Mouse (Mus musculus): ENCODE measurements around the gene Hmgcs1. TPM values are rescaled to one million over a fixed set of nuclear protein-coding genes. Genes with fewer than 3 reads are reported as not detected.

The Hmgcs1 gene
- polyA plus RNA-seq, 1 experiment from 2014 or later = 410 TPM

GRCm38 (mm10) chr13:119729406-119729805 lies 39.2 kb downstream of the Hmgcs1 start:
- Histone ChIP-seq H3K36me3 (replicated peaks) (no peaks in the 10 kb centered on the region), H3K9ac (no peak overlapping the region), H3K4me1 (peaks cover 7% of the 10 kb centered on the region; the same call in 1 of the 2 replicates), H3K4me2 (no peak overlapping the region), H3K4me3 (replicated peaks) (no peak overlapping the region), H3K9me3 (no peaks in the 10 kb centered on the region), H3K27ac (no peak overlapping the region), H3K27me3 (no peaks in the 10 kb centered on the region)
- WGBS = 90% methylated on average over 7 of the region's 7 CpGs
- ATAC-seq (ENCODE audit: low FRiP score) = no peak

DNA sequence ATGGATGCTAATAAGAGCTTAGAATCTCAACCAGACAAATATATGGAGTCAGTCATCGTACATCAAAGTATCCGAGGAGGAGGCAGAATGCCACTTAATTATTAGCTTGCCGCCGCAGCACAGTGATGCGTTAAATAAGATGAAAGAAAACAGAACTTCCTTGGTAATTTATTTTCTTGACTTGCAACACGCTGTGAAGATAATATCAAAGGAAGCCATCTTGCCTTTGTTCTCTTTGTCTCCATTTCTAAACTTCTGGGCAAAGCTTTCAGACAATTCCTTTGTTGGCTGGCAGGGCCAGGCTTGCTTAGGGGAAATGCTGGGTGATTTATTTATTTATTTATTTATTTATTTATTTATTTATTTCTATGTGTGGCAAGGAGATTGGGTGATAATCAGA lies 41.3 kb downstream of the Hmgcs1 start:
- H3K27ac ChIP-seq = no peak overlapping the region
- H3K27me3 ChIP-seq = no peaks in the 10 kb centered on the region
- no peak for ATAC-seq (ENCODE audit: low FRiP score)
- no peak overlapping the region for H3K4me2 ChIP-seq
- 34% methylated on average over 6 of the region's 6 CpGs for WGBS
- no peak overlapping the region for H3K9ac ChIP-seq
- H3K36me3 ChIP-seq (replicated peaks) = no peaks in the 10 kb centered on the region
- no peak overlapping the region for H3K4me3 ChIP-seq (replicated peaks)
- no peaks in the 10 kb centered on the region for H3K9me3 ChIP-seq
- H3K4me1 ChIP-seq = peaks cover 7% of the 10 kb centered on the region; the same call in 1 of the 2 replicates

GRCm38 (mm10) chr13:119741390-119742237 lies 51.4 kb downstream of the Hmgcs1 start:
- 0 out of 2 replicates have a peak overlapping the region, but pooled peaks have one; percentile 5 for H3K9ac ChIP-seq
- no peaks in the 10 kb centered on the region for H3K27me3 ChIP-seq
- peak overlapping the region; percentile 28 for H3K4me3 ChIP-seq (replicated peaks)
- ATAC-seq (ENCODE audit: low FRiP score) = peak; percentile 68; the same call in 1 of the 2 replicates
- no peaks in the 10 kb centered on the region for H3K36me3 ChIP-seq (replicated peaks)
- no peaks in the 10 kb centered on the region for H3K9me3 ChIP-seq
- 3% methylated on average over 19 of the region's 19 CpGs for WGBS
- H3K27ac ChIP-seq = peak overlapping the region; percentile 77
- H3K4me2 ChIP-seq = peak overlapping the region; percentile 57
- peaks cover 20% of the 10 kb centered on the region for H3K4me1 ChIP-seq

DNA sequence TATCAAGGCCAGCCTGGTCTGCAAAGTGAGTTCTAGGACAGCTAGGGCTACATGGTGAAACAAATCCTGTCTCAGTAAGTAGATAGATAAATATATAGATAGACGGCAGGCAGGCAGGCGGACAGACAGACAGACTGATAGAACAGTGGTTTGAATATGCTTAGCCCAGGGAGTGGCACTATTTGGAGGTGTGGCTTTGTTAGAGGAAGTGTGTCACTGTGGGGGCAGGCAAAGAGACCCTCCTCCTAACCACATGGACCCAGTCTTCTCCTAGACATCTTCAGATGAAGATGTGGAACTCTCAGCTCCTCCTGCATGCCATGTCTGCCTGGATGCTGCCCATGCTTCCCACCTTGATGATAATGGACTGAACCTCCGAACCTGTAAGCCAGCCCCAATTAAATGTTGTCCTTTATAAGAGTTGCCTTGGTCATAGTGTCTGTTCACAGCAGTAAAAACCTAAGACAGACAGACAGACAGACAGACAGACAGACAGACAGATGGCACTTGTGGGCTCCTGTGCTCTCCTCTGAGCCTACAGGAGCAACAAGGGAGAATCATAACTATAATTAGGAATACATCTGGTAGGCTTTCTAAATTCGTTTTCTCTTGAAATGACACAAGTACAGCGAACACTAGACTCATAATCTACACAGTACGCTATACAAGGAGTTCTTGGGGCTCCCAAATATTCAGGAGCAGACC lies 52.7 kb downstream of the Hmgcs1 start:
- Histone ChIP-seq H3K9me3 (no peaks in the 10 kb centered on the region), H3K27ac (no peak overlapping the region), H3K27me3 (no peaks in the 10 kb centered on the region), H3K36me3 (replicated peaks) (no peaks in the 10 kb centered on the region), H3K9ac (no peak overlapping the region), H3K4me1 (peaks cover 20% of the 10 kb centered on the region), H3K4me3 (replicated peaks) (no peak overlapping the region), H3K4me2 (no peak overlapping the region)
- no peak for ATAC-seq (ENCODE audit: low FRiP score)
- 88% methylated on average over 6 of the region's 6 CpGs for WGBS

DNA sequence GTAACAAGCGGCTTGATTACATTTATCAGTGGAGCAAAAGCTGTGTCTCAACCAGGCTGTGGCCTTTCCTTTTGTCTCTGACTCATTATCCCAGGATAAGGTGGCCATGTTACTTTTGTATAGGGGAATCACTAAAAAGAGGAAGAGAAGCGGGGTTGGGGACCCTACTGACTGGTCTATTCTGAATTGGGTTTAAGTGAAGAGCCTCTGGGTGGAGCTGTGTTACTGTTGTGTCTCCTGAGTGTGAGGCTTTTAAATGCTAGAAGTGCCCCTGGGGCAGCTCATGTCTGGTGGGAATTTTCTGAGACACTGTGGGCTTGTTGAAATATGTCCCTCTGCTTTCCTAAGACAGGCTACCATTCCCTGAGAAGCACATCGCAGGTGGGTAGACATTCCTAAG lies 53.3 kb downstream of the Hmgcs1 start:
- Histone ChIP-seq H3K4me3 (replicated peaks) (no peak overlapping the region), H3K4me1 (peaks cover 20% of the 10 kb centered on the region), H3K36me3 (replicated peaks) (no peaks in the 10 kb centered on the region), H3K9me3 (no peaks in the 10 kb centered on the region), H3K27ac (no peak overlapping the region), H3K27me3 (no peaks in the 10 kb centered on the region), H3K4me2 (no peak overlapping the region), H3K9ac (no peak overlapping the region)
- 69% methylated on average over 3 of the region's 3 CpGs for WGBS
- no peak for ATAC-seq (ENCODE audit: low FRiP score)

DNA sequence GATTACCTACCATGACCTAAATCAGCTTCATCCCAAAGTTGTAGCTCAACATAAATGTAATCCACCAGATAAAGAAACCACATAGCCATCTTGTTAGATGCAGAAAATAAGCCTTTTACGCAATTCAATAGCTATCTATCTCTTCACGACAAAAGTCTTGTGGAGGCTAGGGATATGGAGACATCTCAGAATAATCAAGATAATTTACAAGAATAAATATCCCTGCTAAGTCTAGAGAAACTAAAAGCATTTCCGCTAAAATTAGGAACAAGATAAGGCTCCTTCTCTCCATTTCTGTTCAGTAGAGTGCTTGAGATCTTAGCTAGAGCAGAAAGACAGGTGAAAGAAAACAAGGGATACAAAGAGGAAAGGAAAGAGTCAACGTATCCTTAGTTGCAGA lies 56.8 kb downstream of the Hmgcs1 start:
- Histone ChIP-seq H3K4me3 (replicated peaks) (no peak overlapping the region), H3K4me1 (peaks cover 7% of the 10 kb centered on the region), H3K9ac (no peak overlapping the region), H3K36me3 (replicated peaks) (peaks cover under 1% of the 10 kb centered on the region; the same call in 1 of the 2 replicates), H3K9me3 (no peaks in the 10 kb centered on the region), H3K4me2 (no peak overlapping the region), H3K27ac (no peak overlapping the region), H3K27me3 (no peaks in the 10 kb centered on the region)
- ATAC-seq (ENCODE audit: low FRiP score) = no peak
- 93% methylated on average over 4 of the region's 4 CpGs for WGBS

DNA sequence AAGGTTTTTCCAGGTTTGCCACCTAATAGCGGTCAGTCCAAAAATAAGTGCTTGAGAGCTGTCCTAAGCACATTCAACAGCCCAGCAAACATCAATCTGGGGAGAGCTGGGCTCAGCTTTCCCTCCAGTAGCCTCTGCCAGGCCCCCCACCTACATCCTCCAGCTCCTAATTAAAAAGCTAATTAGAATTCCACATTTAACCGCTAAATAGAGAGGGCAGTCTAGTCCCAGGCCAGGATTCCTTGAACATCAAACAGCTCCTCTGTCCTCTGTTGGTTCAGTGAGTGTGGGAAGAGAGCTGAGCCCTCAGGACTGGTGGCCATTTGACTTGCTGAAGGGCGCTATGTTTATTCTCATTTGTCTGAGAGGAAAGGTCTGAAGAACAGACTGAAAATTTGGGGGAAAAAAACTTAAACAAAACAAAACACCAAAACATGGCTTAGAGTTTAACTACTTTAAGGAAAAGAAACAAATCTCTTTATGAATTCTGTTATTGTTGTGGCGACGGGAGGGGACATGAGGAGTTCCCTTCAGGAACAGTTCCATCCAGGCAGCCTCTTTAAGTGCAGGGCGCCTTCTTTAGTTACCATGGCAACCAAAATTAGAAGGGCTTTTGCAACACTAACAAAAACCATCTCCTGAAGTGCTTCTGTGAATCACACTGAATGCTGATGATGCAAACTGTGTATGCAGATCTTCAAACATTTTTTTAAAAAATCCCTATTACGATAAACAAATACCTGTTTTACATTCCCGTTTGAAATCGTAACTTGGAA lies 63.9 kb downstream of the Hmgcs1 start:
- Histone ChIP-seq H3K4me1 (peaks cover 31% of the 10 kb centered on the region), H3K9ac (no peak overlapping the region), H3K4me2 (peak overlapping the region; percentile 92), H3K4me3 (replicated peaks) (peak overlapping the region; percentile 61), H3K27ac (peak overlapping the region; percentile 85; the same call in 1 of the 2 replicates), H3K36me3 (replicated peaks) (peaks cover 5% of the 10 kb centered on the region; the same call in 1 of the 2 replicates), H3K9me3 (no peaks in the 10 kb centered on the region), H3K27me3 (no peaks in the 10 kb centered on the region)
- peak; percentile 68 for ATAC-seq (ENCODE audit: low FRiP score)
- WGBS = 21% methylated on average over 9 of the region's 9 CpGs

DNA sequence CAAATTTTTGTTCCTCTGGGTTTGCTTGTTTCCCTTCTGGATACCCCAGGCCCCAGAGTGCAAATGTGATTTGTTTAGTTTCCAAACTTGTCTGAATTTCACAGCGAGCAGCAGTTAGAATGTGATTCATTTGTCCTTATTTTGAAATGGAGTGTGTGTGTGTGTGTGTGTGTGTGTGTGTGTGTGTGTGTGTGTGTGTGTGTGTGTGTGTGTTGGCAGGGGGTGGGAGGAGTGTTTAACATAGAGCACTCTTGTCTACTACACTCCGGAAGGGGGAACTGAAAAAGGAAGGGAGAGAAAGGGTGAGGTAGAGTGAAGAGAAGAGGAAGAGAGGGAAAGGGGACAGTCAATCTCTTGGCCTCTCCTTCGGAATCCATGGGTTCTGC lies 64.4 kb downstream of the Hmgcs1 start:
- no peaks in the 10 kb centered on the region for H3K27me3 ChIP-seq
- peak overlapping the region; percentile 85 for H3K27ac ChIP-seq
- H3K9me3 ChIP-seq = no peaks in the 10 kb centered on the region
- H3K36me3 ChIP-seq (replicated peaks) = peaks cover 7% of the 10 kb centered on the region; the same call in 1 of the 2 replicates
- WGBS = 10% methylated on average over 3 of the region's 3 CpGs
- ATAC-seq (ENCODE audit: low FRiP score) = peak; percentile 18; the same call in 1 of the 2 replicates
- peak overlapping the region; percentile 78; the same call in 1 of the 2 replicates for H3K9ac ChIP-seq
- peaks cover 31% of the 10 kb centered on the region for H3K4me1 ChIP-seq
- H3K4me2 ChIP-seq = peak overlapping the region; percentile 92
- peak overlapping the region; percentile 61 for H3K4me3 ChIP-seq (replicated peaks)

- whole genome bisulfite sequencing = 1% methylated on average over 16 of the region's 16 CpGs
- Histone ChIP-seq H3K4me3 (replicated peaks) (peak overlapping the region; percentile 61), H3K4me2 (peak overlapping the region; percentile 92), H3K27me3 (no peaks in the 10 kb centered on the region), H3K4me1 (peaks cover 31% of the 10 kb centered on the region), H3K9ac (peak overlapping the region; percentile 78), H3K9me3 (no peaks in the 10 kb centered on the region), H3K27ac (peak overlapping the region; percentile 85), H3K36me3 (replicated peaks) (peaks cover 7% of the 10 kb centered on the region; the same call in 1 of the 2 replicates)
- ATAC-seq (ENCODE audit: low FRiP score) = peak; percentile 59
These were observed 65.0 kb downstream of the Hmgcs1 start for GRCm38 (mm10) chr13:119755141-119755547.

DNA sequence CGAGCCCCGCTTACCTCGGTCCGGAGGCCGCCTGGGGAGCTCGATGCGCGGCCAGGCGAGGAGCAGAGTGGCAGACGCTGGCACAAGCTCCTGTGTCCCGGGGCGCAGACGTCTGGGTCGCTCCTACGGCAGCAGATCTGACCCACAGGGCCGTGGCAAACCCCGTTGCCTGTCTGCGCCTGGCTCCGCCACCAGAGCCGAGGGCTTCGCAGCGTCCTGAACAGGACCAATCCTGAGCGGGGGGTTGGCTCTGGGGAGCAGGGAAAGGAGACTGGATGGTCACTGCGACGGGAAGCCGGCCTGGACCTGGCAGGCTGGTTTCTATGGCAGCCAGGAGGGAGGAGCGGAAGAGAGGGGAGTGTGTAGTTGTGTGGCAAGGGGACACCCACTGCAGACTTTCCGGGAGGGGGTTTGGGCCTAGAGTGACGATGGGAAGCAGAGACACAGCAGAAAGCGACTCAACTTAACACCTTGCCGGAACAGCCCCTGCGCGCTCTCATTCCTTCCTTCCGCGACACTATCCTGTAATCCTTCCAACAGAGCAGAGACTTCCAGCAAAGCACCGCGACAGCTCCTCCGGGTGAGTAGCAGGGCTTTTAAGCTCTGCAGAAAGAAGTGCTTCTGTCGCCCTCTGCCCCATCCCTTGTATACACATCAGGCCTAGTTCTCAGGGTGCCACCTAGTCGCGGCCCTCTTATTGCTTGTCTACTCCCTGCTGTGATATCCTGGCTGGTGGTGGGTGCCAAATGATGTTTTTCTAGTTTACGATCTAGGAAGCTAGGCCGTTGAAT lies 65.7 kb downstream of the Hmgcs1 start, which contains the start of gene Nim1k:
Gene Nim1k (minus strand): TSS at position 202 of the 791 bp plus-strand sequence.
- peaks cover 8% of the 10 kb centered on the region; the same call in 1 of the 2 replicates for H3K36me3 ChIP-seq (replicated peaks)
- peak within 1 kb of the TSS; percentile 85 for H3K27ac ChIP-seq
- H3K4me3 ChIP-seq (replicated peaks) = peak within 1 kb of the TSS; percentile 61
- WGBS = 2% methylated on average over 42 of the region's 43 CpGs
- H3K9ac ChIP-seq = peak within 1 kb of the TSS; percentile 78
- ATAC-seq (ENCODE audit: low FRiP score) = peak; percentile 89
- H3K27me3 ChIP-seq = no peaks in the 10 kb centered on the region
- no peaks in the 10 kb centered on the region for H3K9me3 ChIP-seq
- peak within 1 kb of the TSS; percentile 92 for H3K4me2 ChIP-seq
- H3K4me1 ChIP-seq = peaks cover 31% of the 10 kb centered on the region

DNA sequence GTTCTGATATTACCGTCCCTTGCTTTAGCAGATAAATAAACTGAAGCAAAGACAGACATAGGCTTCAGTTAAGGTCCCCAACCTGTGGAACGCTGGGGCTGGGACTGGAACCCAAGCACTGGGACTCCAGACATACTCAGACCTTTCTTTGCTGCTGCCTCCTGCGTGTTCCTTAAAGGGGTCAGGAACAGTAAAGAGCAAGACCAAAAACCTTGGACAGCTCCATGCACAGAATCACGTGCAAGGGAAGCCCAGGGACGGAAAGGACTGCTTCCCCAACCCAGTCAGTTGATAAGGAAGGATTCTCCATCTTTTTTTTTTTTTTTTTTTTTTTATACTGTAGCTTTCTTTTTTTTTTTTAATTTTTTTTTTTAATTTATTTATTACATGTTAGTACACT lies 66.7 kb downstream of the Hmgcs1 start:
- Histone ChIP-seq H3K36me3 (replicated peaks) (peaks cover 17% of the 10 kb centered on the region), H3K9me3 (no peaks in the 10 kb centered on the region), H3K4me1 (peaks cover 31% of the 10 kb centered on the region), H3K9ac (no peak overlapping the region), H3K27ac (no peak overlapping the region), H3K4me2 (no peak overlapping the region), H3K27me3 (no peaks in the 10 kb centered on the region), H3K4me3 (replicated peaks) (no peak overlapping the region)
- ATAC-seq (ENCODE audit: low FRiP score) = no peak
- 34% methylated on average over 5 of the region's 5 CpGs for WGBS
